Mouse (Mus musculus): ENCODE measurements around the gene Snx7.

GRCm38 (mm10) chr3:117868091-117868490 is 645 bp downstream of the Snx7 start:
- TF ChIP-seq POLR2A (IDR thresholded peaks at IDR 0.05; ENCODE audit: extremely low read depth, insufficient read depth, low read length) (no peak), CTCF (IDR thresholded peaks at IDR 0.05; ENCODE audit: extremely low read depth, insufficient read depth, low read length) (no peak)

Measured in cortical plate, adult 2 months (tissue).